Mouse (Mus musculus): ENCODE measurements around the gene Atp6v1g2. TPM values are rescaled to one million over a fixed set of nuclear protein-coding genes. Genes with fewer than 3 reads are reported as not detected.
A peak's percentile ranks its signal among the peaks of the same experiment; 100 is the strongest.

The Atp6v1g2 gene
- total RNA-seq, 2 experiments from 2014 or later, result 1.1 to 4.1 TPM

DNA sequence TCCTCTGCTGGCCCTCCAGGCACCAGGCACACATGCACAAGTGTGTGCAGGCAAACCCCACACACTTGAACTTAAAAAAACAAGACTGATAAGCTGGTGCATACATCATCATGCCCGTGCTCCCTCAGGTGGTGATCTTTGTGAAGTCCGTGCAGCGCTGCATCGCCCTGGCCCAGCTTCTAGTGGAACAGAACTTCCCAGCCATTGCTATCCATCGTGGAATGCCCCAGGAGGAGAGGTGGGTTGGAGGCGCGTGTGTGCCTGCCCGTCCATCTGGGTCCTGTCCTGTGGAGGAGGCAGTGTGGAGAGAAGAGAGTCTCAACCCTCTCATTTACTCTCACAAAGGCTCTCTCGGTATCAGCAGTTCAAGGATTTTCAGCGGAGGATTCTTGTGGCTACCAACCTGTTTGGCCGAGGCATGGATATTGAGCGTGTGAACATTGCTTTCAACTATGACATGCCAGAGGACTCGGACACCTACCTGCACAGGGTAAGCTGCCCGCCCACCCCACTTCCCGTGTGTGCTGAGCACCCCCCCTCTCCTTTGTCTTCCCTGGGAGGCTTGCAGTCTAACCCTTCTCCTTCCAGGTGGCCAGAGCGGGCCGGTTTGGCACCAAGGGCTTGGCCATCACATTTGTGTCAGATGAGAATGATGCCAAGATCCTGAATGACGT lies 19.3 kb downstream of the Atp6v1g2 start:
- ATAC-seq (replicated peaks; ENCODE audit: poor library complexity), result no peak

DNA sequence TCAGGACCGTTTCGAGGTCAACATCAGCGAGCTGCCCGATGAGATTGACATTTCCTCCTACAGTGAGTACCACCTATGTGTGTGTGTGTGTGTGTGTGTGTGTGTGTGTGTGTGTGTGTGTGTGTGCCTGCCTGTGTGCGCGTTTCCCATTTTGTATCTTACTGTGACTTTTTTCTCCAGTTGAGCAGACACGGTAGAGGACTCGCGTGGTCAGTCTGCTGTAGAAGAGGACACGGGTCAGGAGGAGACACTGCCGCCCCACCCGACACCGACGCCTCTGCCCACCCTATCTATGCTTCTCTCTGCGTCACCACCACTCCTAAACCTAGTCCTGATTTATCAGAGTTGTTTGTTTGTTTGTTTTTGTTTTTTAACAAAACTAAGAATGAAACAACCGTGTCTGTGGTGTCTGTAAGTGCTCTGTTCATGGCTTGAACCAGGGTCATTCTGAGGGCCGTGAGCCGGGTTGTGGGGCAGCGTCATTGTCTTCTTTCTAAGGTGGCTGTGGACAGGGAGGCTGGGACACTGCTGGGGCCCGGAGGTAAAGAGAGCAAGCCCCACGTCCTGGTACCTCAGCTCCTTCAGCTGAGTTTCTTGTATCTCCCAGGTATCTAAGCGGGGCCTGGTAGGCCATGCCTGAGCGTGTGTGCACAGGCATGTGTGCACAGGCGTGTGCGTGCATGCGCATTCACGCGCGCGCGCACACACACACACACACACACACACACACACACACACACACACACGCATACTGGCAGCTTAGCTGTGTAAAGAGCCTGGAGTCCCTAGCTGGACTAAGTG lies 20.0 kb downstream of the Atp6v1g2 start:
- ATAC-seq (replicated peaks; ENCODE audit: poor library complexity), result no peak

GRCm38 (mm10) chr17:35254241-35255098 lies 21.0 kb downstream of the Atp6v1g2 start:
- peak; percentile 59 for ATAC-seq (replicated peaks; ENCODE audit: poor library complexity)

DNA sequence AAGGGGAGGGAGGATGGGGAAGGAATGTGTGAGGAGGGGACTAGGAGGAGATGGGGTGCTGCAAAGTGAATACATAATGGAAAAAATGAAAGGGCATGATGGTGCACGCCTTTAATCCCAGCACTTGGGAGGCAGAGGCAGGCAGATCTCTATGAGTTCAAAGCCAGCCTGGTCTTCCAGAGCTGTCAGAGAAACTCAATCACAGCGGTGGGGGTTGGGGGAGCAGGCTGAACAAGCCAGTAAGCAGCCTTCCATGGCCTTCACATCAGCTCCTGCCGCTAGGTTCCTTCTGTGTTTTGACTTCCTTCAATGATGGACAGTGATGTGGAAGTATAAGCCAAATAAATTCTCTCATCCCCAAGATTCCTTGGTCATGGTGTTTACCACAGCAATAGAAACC lies 21.8 kb downstream of the Atp6v1g2 start:
- no peak for ATAC-seq (replicated peaks; ENCODE audit: poor library complexity)

GRCm38 (mm10) chr17:35255704-35256103 lies 22.2 kb downstream of the Atp6v1g2 start:
- ATAC-seq (replicated peaks; ENCODE audit: poor library complexity), result no peak

GRCm38 (mm10) chr17:35257378-35257777 lies 23.9 kb downstream of the Atp6v1g2 start:
- no peak for ATAC-seq (replicated peaks; ENCODE audit: poor library complexity)

DNA sequence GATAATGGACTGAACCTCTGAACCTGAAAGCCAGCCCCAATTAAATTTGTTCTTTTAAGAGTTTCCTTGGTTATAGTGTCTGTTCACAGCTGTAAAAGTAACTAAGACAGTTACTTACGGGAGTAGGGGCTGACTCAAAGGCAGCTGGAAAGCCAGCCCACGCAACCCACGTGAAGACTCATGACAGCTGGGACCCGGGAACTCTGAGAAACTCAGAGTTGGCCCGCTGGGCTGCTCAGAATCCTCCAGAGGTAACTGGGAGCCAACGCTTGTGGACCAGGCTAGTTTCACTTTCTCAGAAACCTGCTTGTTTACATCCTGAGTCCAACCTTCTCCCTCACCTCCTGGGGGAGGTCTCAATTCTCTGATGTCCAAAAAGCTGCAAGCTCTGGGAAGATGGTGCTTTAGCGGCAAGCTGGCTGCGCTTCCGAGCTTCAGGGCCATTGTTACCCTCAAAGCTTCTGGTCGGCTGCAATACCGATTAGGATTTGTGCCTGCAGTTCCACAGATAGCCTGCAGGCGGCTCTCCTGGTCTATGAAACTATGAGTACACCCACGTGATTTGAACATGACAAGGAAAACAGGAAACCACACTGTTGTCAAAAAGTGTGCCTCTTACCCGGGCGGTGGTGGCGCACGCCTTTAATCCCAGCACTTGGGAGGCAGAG lies 24.5 kb downstream of the Atp6v1g2 start:
- ATAC-seq (replicated peaks; ENCODE audit: poor library complexity), result peak; percentile 56

DNA sequence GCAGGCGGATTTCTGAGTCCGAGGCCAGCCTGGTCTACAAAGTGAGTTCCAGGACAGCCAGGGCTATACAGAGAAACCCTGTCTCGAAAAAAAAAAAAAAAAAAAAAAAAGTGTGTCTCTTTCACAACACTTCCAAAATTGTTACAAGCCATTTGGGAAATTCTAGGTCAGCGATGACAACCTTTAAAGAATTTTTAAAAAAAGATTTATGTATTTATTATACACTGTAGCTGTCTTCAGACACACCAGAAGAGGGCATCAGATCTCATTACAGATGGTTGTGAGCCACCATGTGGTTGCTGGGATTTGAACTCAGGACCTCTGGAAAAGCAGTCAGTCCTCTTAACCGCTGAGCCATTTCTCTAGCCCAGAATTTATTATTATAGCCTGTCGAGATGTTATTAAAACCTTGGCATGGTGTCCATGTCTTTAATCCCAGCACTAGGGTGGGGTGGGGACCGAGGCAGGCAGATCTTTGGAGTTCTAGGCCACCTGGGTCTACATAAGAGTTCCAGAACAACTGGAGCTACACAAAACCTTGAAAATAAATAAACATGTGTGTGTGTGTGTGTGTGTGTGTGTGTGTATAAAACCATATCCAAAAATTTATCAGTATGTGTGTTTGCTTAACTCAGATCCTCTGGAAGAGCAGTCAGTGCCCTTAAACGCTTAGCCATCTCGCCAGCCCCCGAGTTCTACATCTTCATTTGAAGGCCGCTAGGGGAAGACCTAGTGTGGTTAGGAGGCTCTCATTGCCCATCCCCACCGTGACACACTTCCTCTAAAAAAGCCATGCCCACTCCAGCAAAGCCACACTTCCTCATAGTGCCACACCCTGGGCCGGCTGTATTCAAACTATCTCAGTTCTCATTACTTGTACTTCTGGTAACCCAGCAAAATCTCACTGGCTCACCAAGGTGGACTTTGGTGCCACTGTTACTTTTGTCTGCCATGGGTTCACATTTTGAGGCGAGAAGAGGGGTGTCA lies 25.3 kb downstream of the Atp6v1g2 start:
- ATAC-seq (replicated peaks; ENCODE audit: poor library complexity), result peak; percentile 69

GRCm38 (mm10) chr17:35259621-35260020 lies 26.2 kb downstream of the Atp6v1g2 start:
- no peak for ATAC-seq (replicated peaks; ENCODE audit: poor library complexity)

DNA sequence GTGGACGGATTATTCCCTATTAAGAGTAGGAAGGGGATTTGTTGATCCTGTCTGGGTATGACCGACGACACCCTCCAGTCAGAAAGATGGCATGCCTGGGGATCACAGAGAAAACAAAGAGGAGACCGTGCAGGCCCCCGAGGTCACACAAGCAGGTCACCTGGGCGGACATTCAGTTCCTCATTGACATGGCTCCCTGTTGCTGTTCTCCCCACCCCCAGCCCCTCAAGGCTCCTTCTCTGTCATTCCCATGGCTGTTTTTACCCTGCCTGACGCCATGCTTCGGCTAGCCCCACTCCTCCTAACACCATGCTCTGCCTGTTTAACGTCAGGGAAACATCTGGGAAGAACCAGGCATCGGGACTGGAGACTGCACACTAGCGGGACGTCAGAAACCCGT lies 28.2 kb downstream of the Atp6v1g2 start:
- no peak for ATAC-seq (replicated peaks; ENCODE audit: poor library complexity)

- ATAC-seq (replicated peaks; ENCODE audit: poor library complexity), result peak; percentile 78
These were observed 29.4 kb downstream of the Atp6v1g2 start, which contains the start of gene H2-D1 for GRCm38 (mm10) chr17:35262664-35263522. TSS of gene H2-D1 (plus strand) at chr17:35262730.

GRCm38 (mm10) chr17:35263523-35263883 lies 30.0 kb downstream of the Atp6v1g2 start:
- ATAC-seq (replicated peaks; ENCODE audit: poor library complexity), result no peak

DNA sequence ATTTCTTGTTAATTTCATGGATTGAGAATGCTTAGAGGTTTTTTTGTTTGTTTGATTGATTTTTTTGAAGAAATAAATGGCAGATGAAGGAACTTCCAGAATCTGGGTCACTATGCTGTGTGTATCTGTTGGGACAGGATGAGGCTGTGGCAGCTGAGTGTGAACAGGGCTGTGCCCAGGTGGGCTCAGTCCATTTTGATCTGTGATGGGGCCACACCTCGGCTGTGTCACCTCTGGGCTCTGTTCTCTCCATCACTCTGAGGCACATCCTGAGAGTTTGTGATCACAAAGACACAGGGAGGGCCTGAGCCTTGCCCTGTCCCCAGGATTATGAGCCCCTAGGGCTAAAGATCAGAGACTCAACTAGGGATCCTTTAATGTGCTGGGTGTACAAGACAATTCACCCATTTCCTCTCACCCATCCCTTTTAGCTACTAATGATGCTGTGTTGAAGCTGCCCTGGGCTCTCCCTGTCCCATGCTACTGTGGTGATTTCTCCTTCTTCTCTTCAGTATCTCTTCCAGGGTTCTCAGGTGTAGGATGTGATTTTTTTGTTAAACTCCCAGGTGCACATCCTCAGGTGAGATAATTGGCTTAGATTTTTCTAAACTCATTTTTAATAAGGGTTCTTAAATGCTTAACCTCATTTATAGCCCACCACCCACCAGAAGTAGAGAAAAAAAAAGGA lies 34.1 kb downstream of the Atp6v1g2 start:
- ATAC-seq (replicated peaks; ENCODE audit: poor library complexity), result no peak

- ATAC-seq (replicated peaks; ENCODE audit: poor library complexity), result peak; percentile 89
These were observed 36.3 kb downstream of the Atp6v1g2 start for GRCm38 (mm10) chr17:35269653-35270347.

GRCm38 (mm10) chr17:35272249-35272648 lies 38.8 kb downstream of the Atp6v1g2 start:
- no peak for ATAC-seq (replicated peaks; ENCODE audit: poor library complexity)

DNA sequence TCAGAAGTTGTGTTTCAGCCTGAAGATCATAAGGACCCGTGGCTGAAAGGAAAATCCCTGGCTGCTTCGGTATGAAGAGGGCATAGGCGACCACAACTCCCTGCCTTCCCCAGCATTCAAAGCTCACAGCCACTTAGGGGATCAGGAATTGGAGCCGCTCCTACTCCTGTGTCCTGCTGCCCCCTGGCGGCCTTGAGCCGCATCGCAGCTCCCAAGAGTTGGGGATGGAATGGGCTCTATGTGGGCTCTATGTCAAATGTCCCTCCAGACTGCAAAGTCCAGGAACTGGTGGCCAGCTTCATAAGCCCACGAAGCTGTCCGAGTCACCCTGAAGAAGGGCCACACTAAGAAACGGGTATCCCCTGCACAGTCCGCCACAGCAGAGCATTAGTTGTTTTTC lies 41.3 kb downstream of the Atp6v1g2 start:
- peak; percentile 92 for ATAC-seq (replicated peaks; ENCODE audit: poor library complexity)

DNA sequence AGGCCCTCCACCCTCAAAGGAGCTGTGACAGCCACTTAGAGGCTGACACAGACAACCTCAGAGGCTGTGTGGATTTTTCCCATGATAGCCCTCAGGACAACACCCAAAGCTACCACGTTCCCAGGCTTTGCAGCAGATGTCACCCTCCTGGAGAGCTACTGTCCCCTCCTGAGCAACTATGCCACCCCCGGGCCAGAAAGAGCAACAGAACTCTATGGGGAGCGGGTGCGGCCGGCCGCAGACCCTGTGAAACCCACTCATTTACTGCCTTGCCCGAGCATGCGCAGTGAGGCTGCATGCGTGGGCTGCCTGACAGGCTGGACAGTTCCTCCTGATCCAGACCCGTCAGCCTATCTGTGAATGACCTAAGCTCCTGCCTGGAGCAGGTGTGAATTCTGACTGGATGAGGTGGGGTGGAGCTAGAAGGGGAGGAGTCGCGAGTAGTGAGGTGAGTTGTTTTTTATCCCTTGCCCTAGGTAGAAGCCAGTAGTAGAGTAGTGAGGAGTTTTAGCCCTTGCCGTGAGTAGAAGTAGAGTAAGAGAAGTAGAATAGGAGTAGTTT lies 42.9 kb downstream of the Atp6v1g2 start:
- ATAC-seq (replicated peaks; ENCODE audit: poor library complexity), result no peak

Data from megakaryocyte progenitor cell, adult 5-6 weeks (primary cell).